Mouse (Mus musculus) cerebral cortex, adult 2 months (tissue): ENCODE measurements around the gene Tesc.

Source experiments
- WGBS: fragments of 180-500 bp; shearing (Covaris S2); methylation state at CpG from one replicate; pipeline ENCODE4 v1.1.7; 2018; 5-methylcytosine and 5-hydroxymethylcytosine counted together

Tesc gene

GRCm38 (mm10) chr5:118027698-118028190 lies at the start of gene Tesc:
Tesc (plus strand) TSS chr5:118027743.
- WGBS: under 1% methylated on average over 63 of the region's 63 CpGs

- 29% methylated on average over 17 of the region's 17 CpGs for WGBS
Measured at GRCm38 (mm10) chr5:117978159-117978697, 49.3 kb upstream of the Tesc start.

GRCm38 (mm10) chr5:117979082-117979481 lies 48.5 kb upstream of the Tesc start:
- WGBS: 57% methylated on average over 5 of the region's 5 CpGs

GRCm38 (mm10) chr5:117980921-117981320 lies 46.6 kb upstream of the Tesc start:
- WGBS: 87% methylated on average over 8 of the region's 8 CpGs

GRCm38 (mm10) chr5:117981943-117982342 lies 45.6 kb upstream of the Tesc start:
- WGBS: 68% methylated on average over 5 of the region's 5 CpGs

GRCm38 (mm10) chr5:117986327-117986726 lies 41.2 kb upstream of the Tesc start:
- 76% methylated on average over 4 of the region's 4 CpGs for WGBS

GRCm38 (mm10) chr5:117987891-117988290 lies 39.7 kb upstream of the Tesc start:
- 81% methylated on average over 3 of the region's 3 CpGs for WGBS

GRCm38 (mm10) chr5:117988367-117988766 lies 39.2 kb upstream of the Tesc start:
- WGBS: 52% methylated on average over 9 of the region's 9 CpGs

GRCm38 (mm10) chr5:117989773-117990172 lies 37.8 kb upstream of the Tesc start:
- WGBS: 45% methylated on average over 6 of the region's 6 CpGs

- WGBS: 84% methylated on average over 3 of the region's 3 CpGs
Measured at GRCm38 (mm10) chr5:117990957-117991356, 36.6 kb upstream of the Tesc start.

GRCm38 (mm10) chr5:117993550-117993949 lies 34.0 kb upstream of the Tesc start:
- WGBS: 39% methylated on average over 6 of the region's 6 CpGs

GRCm38 (mm10) chr5:117995372-117995901 lies 32.1 kb upstream of the Tesc start:
- 75% methylated on average over 8 of the region's 8 CpGs for WGBS

GRCm38 (mm10) chr5:117995911-117996310 lies 31.6 kb upstream of the Tesc start:
- 81% methylated on average over 6 of the region's 6 CpGs for WGBS

- 88% methylated on average over 6 of the region's 6 CpGs for WGBS
Measured at GRCm38 (mm10) chr5:117996581-117996980, 31.0 kb upstream of the Tesc start.

- WGBS: 53% methylated on average over 10 of the region's 10 CpGs
Measured at GRCm38 (mm10) chr5:117997434-117997970, 30.0 kb upstream of the Tesc start.

- 65% methylated on average over 7 of the region's 7 CpGs for WGBS
Measured at GRCm38 (mm10) chr5:117999061-117999460, 28.5 kb upstream of the Tesc start.

- 48% methylated on average over 11 of the region's 11 CpGs for WGBS
Measured at GRCm38 (mm10) chr5:117999584-117999983, 28.0 kb upstream of the Tesc start.

- 31% methylated on average over 9 of the region's 9 CpGs for WGBS
Measured at GRCm38 (mm10) chr5:118002059-118002458, 25.5 kb upstream of the Tesc start.

GRCm38 (mm10) chr5:118004619-118005018 lies 22.9 kb upstream of the Tesc start:
- WGBS: 47% methylated on average over 8 of the region's 8 CpGs

GRCm38 (mm10) chr5:118005728-118006127 lies 21.8 kb upstream of the Tesc start:
- WGBS: 75% methylated on average over 1 of the region's 1 CpGs

- 90% methylated on average over 13 of the region's 13 CpGs for WGBS
Measured at GRCm38 (mm10) chr5:118008344-118008743, 19.2 kb upstream of the Tesc start.

- 64% methylated on average over 7 of the region's 7 CpGs for WGBS
Measured at GRCm38 (mm10) chr5:118010872-118011271, 16.7 kb upstream of the Tesc start.

GRCm38 (mm10) chr5:118011796-118012195 lies 15.7 kb upstream of the Tesc start:
- 46% methylated on average over 7 of the region's 7 CpGs for WGBS
